ENCODE assay signal across 7 mouse cellular contexts in genomic region chr7:117090911-117091550, GRCm38 (mm10).
DNase-seq lines count a peak whose midpoint lies in the region; ATAC-seq lines count a peak whose summit lies in the region.

No protein-coding gene starts in this region.

- ATAC-seq in cerebellum, adult (ENCODE audit: insufficient number of reproducible peaks, low FRiP score, low TSS enrichment): no peak

- peak; percentile 66 to 80 for DNase-seq in right cerebral cortex, adult 2 months (ENCODE audit: low spot score in 2 of 2)
- DNase-seq in right cerebral cortex, postnatal 14 days: no peak
- DNase-seq in adrenal gland, postnatal 25 days: peak; percentile 55
- peak; percentile 8 for DNase-seq in kidney, adult 11 months
- DNase-seq in lung, postnatal 4 days: peak; percentile 30 to 35
- DNase-seq in cerebellum, postnatal 14 days: no peak

Comparison
In these comparisons a context has a peak if more than half of its experiments do, and no peak if none do; other contexts are left out.
1. DNase-seq: peak in right cerebral cortex, adult 2 months (2 of 2), adrenal gland, postnatal 25 days (single experiment), kidney, adult 11 months (single experiment) and lung, postnatal 4 days (2 of 2); none in right cerebral cortex, postnatal 14 days (single experiment) and cerebellum, postnatal 14 days (0 of 2).